Mouse (Mus musculus) liver, embryonic 15.5 days (tissue): ENCODE results near the gene Mxd1. TPM values are rescaled to one million over a fixed set of nuclear protein-coding genes. Genes with fewer than 3 reads are reported as not detected.

Source experiments
- ATAC-seq: fragments of 200-750 bp; cut with Nextera tagmentation; 2 replicates; pipeline ENCODE4 v1.8.0; 2017; ENCODE audit warnings: moderate number of reproducible peaks, mild to moderate bottlenecking, moderate library complexity; ENCODE audit not compliant: insufficient read depth
- H3K27ac ChIP-seq: fragments of 300-500 bp; sonication (generic); replicated peaks from 2 replicates; pipeline ENCODE4 v1.5.1; 2015; ENCODE audit warnings: mild to moderate bottlenecking, inconsistent platforms
- H3K27me3 ChIP-seq: fragments of 300-500 bp; sonication (generic); 2 replicates; pipeline ENCODE4 v1.6.1; 2015; ENCODE audit warnings: mild to moderate bottlenecking, inconsistent platforms
- H3K36me3 ChIP-seq: fragments of 300-500 bp; sonication (generic); replicated peaks from 2 replicates; pipeline ENCODE4 v1.6.1; 2015; ENCODE audit warnings: moderate library complexity, mild to moderate bottlenecking, inconsistent platforms
- H3K4me1 ChIP-seq: fragments of 300-500 bp; sonication (generic); replicated peaks from 2 replicates; pipeline ENCODE4 v1.6.1; 2015; ENCODE audit warnings: inconsistent platforms
- H3K4me2 ChIP-seq: fragments of 300-500 bp; sonication (generic); 2 replicates; pipeline ENCODE4 v1.6.1; 2015; ENCODE audit warnings: moderate library complexity, mild to moderate bottlenecking, inconsistent platforms
- H3K4me3 ChIP-seq: fragments of 300-500 bp; sonication (generic); replicated peaks from 2 replicates; pipeline ENCODE4 v1.5.1; 2015; ENCODE audit warnings: mild to moderate bottlenecking, inconsistent platforms
- H3K9ac ChIP-seq: fragments of 300-500 bp; sonication (generic); 2 replicates; pipeline ENCODE4 v1.6.1; 2015; ENCODE audit warnings: moderate library complexity, mild to moderate bottlenecking, inconsistent platforms
- H3K9me3 ChIP-seq: fragments of 300-500 bp; sonication (generic); replicated peaks from 2 replicates; pipeline ENCODE4 v1.6.1; 2016; ENCODE audit warnings: inconsistent platforms
- WGBS: fragments of 180-500 bp; shearing (Covaris S2); methylation state at CpG from one replicate; pipeline ENCODE4 v1.1.7; 2015; ENCODE audit warnings: mixed read lengths; ENCODE audit not compliant: insufficient replicate concordance; 5-methylcytosine and 5-hydroxymethylcytosine counted together
- polyA plus RNA-seq: library from polyadenylated mRNA; unstranded; fragments of >200 nt; fragmentation: Nextera tagmentation; extraction: Ambion mirVana; gene quantifications from 2 replicates; pipeline ENCODE4 v1.2.1, GENCODE M21; 2015

Gene Mxd1
- polyA plus RNA-seq, 1 experiment from 2014 or later, result 48.8 TPM

DNA sequence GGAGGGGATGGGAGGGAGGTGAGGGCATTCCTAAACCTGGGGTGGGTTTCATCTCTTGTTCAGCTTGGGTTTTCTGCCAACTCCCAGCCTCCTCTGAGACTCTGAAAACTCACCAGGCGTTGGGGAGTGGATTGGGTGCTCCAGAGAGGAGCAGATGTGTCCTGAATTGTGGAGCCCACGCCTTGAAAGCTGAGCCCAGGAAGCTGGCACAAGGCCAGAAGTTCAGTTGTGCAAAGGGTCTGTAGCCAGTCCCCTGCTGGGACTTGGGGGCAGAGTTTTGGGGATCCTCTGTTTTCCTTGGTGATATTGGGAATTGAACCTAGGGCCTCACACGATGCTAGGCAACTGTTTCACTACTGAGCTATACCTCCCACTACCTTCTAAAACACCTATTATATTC, 38.8 kb downstream of the Mxd1 start:
- no peaks in the 10 kb centered on the region for H3K9me3 ChIP-seq
- ATAC-seq, result no peak
- H3K9ac ChIP-seq, result no peak overlapping the region
- no peak overlapping the region for H3K4me3 ChIP-seq
- no peaks in the 10 kb centered on the region for H3K36me3 ChIP-seq
- peaks cover 17% of the 10 kb centered on the region for H3K4me1 ChIP-seq
- H3K27me3 ChIP-seq, result peaks cover 16% of the 10 kb centered on the region; the same call in 1 of the 2 replicates
- WGBS, result 64% methylated on average over 3 of the region's 3 CpGs
- no peak overlapping the region for H3K4me2 ChIP-seq
- 0 out of 2 replicates have a peak overlapping the region, but pooled peaks have one; percentile 14 for H3K27ac ChIP-seq

DNA sequence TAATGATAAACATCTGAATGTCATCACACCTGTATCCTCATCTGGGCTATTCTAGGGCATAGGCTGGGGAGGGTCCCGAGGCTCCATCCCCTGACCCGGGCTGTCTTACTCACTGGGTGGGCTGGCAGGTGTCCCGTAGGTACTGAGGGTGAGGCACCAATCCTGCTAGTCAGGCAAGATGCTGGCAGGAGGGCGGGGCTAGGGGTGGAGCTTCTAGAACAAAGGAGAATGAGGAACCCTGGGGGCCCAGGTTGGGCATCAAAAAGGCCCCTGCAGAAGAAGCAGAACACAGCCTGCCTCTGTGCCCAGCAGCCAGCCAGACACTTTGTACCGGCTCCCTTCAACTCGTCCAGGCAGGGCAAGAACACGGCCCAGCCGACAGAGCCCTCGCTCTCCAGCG, 41.0 kb downstream of the Mxd1 start, which contains the start of gene Asprv1:
TSS of gene Asprv1 (plus strand) at position 219 of the 400 bp plus-strand sequence.
- Histone ChIP-seq H3K9me3 (no peaks in the 10 kb centered on the region), H3K4me1 (peaks cover 9% of the 10 kb centered on the region), H3K4me3 (no peak within 1 kb of the TSS), H3K4me2 (no peak within 1 kb of the TSS), H3K27me3 (peaks cover 33% of the 10 kb centered on the region), H3K27ac (no peak within 1 kb of the TSS), H3K36me3 (no peaks in the 10 kb centered on the region), H3K9ac (no peak within 1 kb of the TSS)
- WGBS, result 58% methylated on average over 10 of the region's 10 CpGs
- no peak for ATAC-seq

DNA sequence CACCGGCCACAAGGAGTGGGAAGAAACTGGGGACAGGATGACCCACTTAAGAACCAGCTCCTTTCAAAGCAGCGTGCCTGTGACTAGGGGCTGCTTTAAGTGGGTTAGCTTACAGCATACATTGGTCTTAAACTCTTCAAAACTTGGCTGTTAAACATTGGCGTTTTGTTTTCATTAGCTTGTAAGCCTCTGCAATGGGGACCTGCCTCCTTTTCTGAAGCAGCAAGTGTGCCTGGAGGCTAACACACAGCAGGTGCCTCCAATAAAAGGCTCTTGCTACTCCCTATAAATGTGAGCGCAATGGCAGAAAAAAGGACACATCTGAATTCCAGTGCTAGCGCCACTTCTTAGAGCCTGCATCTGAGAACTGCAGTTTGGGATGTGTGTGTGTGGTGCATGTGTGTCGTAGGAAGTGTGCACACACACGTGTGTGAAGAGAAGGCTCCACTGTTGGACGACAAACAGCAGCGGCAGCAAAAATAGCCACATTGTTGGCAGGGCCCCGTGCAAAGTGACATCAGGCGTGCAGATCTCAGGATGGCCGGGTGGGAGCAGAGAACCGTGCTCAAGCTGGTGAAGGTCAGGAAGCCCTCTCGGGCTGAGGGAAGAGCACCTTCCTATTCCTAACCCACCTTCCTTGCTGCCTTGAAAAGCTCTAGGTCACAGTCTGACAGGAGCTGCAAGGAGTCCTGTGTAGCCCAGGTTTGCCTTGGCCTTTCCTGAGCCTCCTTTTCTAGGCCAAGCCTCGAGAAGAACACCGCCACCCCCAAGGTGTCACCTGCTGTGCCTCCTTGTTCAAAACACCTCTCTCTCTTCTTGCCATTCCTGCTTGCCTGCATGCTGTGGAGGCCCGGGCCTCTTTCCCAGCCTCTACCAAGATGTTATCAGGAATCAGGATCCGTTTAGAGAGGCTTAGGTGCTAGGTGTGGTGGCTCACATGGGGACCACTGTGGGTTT, 44.6 kb downstream of the Mxd1 start:
- ATAC-seq, result no peak
- no peak overlapping the region for H3K4me2 ChIP-seq
- H3K9ac ChIP-seq, result no peak overlapping the region
- H3K9me3 ChIP-seq, result no peaks in the 10 kb centered on the region
- 62% methylated on average over 18 of the region's 18 CpGs for WGBS
- H3K4me3 ChIP-seq, result no peak overlapping the region
- H3K4me1 ChIP-seq, result no peaks in the 10 kb centered on the region
- H3K27me3 ChIP-seq, result peaks cover 63% of the 10 kb centered on the region
- H3K27ac ChIP-seq, result no peak overlapping the region
- no peaks in the 10 kb centered on the region for H3K36me3 ChIP-seq

DNA sequence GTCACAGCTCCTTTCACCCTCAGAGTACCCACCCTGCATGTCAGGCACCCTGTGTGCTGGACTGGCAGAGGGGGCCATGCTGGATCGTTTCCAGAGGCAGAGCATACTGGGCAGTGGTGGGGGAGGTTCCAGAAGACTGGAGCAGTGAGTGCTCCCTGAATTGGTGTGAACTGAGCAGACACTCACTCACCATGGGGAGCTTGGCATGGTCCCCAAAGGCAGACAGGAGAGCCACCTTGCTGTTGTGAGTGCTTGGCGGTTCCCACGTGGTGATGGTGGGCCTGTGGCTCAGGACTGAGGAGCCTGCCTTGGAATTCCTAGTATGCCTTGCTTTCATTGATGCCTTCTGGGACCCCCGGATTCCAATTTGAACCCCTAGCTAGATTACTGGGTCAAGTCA, 45.8 kb downstream of the Mxd1 start:
- H3K4me2 ChIP-seq, result no peak overlapping the region
- no peaks in the 10 kb centered on the region for H3K9me3 ChIP-seq
- no peaks in the 10 kb centered on the region for H3K36me3 ChIP-seq
- no peak overlapping the region for H3K4me3 ChIP-seq
- no peaks in the 10 kb centered on the region for H3K4me1 ChIP-seq
- ATAC-seq, result no peak
- no peak overlapping the region for H3K27ac ChIP-seq
- peaks cover 64% of the 10 kb centered on the region for H3K27me3 ChIP-seq
- 74% methylated on average over 4 of the region's 4 CpGs for WGBS
- no peak overlapping the region for H3K9ac ChIP-seq

DNA sequence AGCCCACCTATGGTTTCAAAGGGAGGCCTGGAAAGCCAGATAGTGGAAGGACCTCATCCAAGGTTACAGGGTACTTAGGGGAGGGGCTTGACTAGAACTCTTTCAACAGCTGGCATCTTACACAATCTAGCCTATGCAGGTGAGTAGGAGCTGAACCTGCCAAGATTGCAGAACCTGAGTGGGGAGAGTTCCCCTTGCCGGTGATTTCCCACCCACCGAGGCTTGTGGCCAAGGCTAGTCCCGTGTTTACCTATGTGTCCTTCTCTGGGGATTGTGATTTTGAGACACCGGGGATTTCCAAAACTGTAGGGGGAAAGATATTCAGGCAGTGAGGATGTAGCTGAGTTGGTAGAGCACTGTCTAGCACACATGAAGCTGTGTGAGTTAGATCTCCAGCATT, 53.7 kb downstream of the Mxd1 start:
- no peak overlapping the region for H3K9ac ChIP-seq
- ATAC-seq, result no peak
- peaks cover 33% of the 10 kb centered on the region for H3K27me3 ChIP-seq
- no peaks in the 10 kb centered on the region for H3K9me3 ChIP-seq
- no peak overlapping the region for H3K4me3 ChIP-seq
- no peak overlapping the region for H3K4me2 ChIP-seq
- WGBS, result 57% methylated on average over 4 of the region's 4 CpGs
- H3K36me3 ChIP-seq, result no peaks in the 10 kb centered on the region
- no peak overlapping the region for H3K27ac ChIP-seq
- H3K4me1 ChIP-seq, result no peaks in the 10 kb centered on the region

DNA sequence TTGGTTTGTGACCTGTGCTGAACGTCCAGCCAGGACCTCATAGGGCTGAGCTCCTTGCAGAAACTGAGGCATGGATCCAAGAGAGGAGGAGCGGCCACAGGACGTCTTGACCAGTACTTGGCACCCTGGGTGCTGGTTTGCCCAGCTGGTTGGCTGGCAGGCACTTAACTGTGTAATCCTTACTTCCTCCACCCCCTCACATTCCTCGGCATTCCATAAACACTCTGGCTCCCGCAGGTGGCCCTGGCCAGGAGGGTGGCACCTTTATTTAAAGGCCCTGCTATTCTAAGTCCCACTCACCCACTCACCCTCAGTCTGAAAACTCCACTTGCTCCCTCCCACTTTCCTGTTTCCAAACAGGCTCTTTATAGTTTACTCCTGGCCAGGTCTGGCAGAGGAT, 58.2 kb downstream of the Mxd1 start:
- Histone ChIP-seq H3K4me1 (peaks cover 9% of the 10 kb centered on the region; the same call in 1 of the 2 replicates), H3K9me3 (no peaks in the 10 kb centered on the region), H3K4me3 (no peak overlapping the region), H3K27ac (no peak overlapping the region), H3K36me3 (no peaks in the 10 kb centered on the region), H3K27me3 (0 out of 2 replicates have a peak, but pooled peaks cover 6% of the 10 kb centered on the region), H3K4me2 (no peak overlapping the region), H3K9ac (no peak overlapping the region)
- WGBS, result 66% methylated on average over 5 of the region's 5 CpGs
- ATAC-seq, result no peak

DNA sequence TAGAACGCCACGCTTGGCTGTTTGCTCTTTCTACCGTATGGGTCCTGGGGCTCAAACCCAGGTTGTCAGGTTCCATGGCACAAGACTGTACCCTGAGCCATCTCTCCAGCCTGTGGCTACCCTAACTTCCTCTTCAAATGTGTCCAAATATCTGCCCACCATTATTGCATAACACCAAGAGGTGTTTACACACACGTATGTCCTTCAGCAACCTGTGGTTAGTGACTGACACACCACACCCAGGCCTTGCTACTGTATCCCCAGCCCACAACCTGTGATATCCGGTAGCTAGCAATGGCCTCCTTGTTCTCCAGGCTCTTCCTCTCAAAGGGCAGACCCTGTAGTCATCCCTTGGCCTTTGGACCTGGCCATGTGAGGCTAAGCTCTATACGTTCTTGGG, 59.7 kb downstream of the Mxd1 start:
- Histone ChIP-seq H3K9me3 (no peaks in the 10 kb centered on the region), H3K4me1 (peaks cover 9% of the 10 kb centered on the region; the same call in 1 of the 2 replicates), H3K9ac (no peak overlapping the region), H3K27ac (no peak overlapping the region), H3K4me3 (no peak overlapping the region), H3K4me2 (no peak overlapping the region), H3K27me3 (no peaks in the 10 kb centered on the region), H3K36me3 (no peaks in the 10 kb centered on the region)
- WGBS, result 56% methylated on average over 6 of the region's 6 CpGs
- peak; percentile 24; the same call in 1 of the 2 replicates for ATAC-seq

DNA sequence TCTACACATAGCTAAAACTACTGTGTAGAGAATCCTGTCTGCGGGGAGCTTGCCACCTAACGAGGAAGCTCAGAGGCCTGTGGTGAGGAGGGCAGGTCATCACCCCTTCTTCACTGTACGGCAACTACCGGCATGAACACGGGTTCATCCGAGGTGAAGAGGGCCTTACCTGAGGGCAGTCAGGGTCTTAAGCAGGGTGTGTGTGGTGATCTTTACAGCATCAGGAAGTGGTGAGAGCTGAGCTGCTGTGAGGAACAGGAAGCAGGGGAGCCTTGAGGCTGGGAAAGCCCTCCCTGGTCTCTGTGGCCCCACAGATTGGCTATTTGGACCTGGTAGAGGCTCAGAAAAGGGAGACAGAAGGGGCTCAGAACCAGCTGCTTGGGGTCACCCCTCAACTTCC, 61.5 kb downstream of the Mxd1 start:
- Histone ChIP-seq H3K27me3 (no peaks in the 10 kb centered on the region), H3K9me3 (no peaks in the 10 kb centered on the region), H3K9ac (no peak overlapping the region), H3K4me2 (no peak overlapping the region), H3K4me3 (no peak overlapping the region), H3K36me3 (no peaks in the 10 kb centered on the region), H3K4me1 (peaks cover 10% of the 10 kb centered on the region; the same call in 1 of the 2 replicates), H3K27ac (0 out of 2 replicates have a peak overlapping the region, but pooled peaks have one; percentile 21)
- 41% methylated on average over 6 of the region's 6 CpGs for WGBS
- ATAC-seq, result no peak

DNA sequence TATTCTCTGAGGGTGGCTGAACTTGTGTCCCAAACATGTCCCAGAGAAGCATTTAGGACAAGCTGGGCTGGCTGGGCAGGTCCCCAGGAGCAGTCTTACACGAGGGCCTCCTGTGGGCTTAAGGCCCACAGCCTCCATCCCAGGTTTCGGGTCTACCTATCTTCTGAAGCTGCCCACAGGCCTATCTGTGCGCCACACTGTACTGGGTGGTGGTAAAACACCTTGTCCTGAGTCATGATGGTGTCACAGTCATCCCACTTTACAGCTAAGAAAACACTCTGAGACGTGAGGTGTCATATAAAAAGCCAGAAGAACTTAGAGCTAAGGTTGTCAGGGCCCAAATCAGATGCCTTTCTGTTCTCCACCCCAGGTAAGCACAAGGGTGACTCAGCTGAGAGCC, 62.7 kb downstream of the Mxd1 start:
- Histone ChIP-seq H3K4me3 (no peak overlapping the region), H3K27me3 (no peaks in the 10 kb centered on the region), H3K27ac (0 out of 2 replicates have a peak overlapping the region, but pooled peaks have one; percentile 2), H3K9ac (no peak overlapping the region), H3K4me1 (peaks cover 17% of the 10 kb centered on the region; the same call in 1 of the 2 replicates), H3K9me3 (no peaks in the 10 kb centered on the region), H3K4me2 (no peak overlapping the region), H3K36me3 (no peaks in the 10 kb centered on the region)
- peak; percentile 36; the same call in 1 of the 2 replicates for ATAC-seq
- 55% methylated on average over 4 of the region's 4 CpGs for WGBS

DNA sequence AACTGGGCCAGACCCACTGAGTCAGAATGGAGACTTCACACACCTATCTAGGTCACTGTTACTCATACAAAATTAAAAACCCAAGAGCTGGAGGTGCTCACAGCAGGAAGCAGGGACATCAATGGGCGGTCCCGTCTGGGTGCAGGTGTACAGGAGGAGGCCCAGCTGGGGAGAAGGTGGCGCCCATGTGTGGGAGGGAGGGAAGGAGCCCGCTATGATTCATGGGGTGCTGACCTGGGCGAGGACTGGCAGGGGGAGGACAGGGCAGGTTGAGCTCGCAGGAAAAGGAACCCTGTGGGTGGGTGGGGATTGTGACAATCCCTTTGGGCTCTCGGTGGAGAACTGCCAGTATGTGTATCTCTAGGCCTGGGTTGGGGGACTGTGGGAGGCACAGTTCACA, 63.7 kb downstream of the Mxd1 start:
- 54% methylated on average over 7 of the region's 7 CpGs for WGBS
- ATAC-seq, result no peak

DNA sequence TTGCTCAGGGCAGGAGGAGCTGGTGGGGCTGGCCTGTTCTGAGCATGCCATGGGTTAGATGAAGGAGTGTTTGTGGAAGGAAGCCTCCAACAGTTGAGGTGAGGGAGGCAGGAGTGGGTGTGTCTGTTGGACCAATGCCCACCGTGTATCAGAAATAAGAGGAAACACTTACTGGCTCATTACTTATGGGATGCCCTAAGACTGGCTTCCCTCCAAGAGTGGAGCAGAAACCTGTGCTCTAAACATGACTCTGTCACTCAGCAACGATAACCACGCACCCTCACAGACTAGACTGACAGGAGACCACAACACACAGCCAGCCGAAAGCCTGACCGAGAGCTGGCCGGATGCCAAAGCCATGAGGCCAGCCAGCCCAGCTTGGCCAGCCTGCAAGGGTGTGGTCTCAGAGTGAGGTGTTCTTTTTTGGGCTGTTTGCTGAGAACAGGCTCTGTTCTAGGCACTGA, 69.0 kb downstream of the Mxd1 start:
- WGBS, result 6% methylated on average over 6 of the region's 6 CpGs
- Histone ChIP-seq H3K9ac (peak overlapping the region; percentile 59), H3K4me1 (peaks cover 46% of the 10 kb centered on the region), H3K36me3 (no peaks in the 10 kb centered on the region), H3K27me3 (peaks cover 14% of the 10 kb centered on the region; the same call in 1 of the 2 replicates), H3K27ac (peak overlapping the region; percentile 91), H3K9me3 (no peaks in the 10 kb centered on the region), H3K4me3 (0 out of 2 replicates have a peak overlapping the region, but pooled peaks have one; percentile 3), H3K4me2 (peak overlapping the region; percentile 58)
- peak; percentile 79 for ATAC-seq

More for the DNA sequence above, 63.7 kb downstream of the Mxd1 start:
- Histone ChIP-seq H3K27me3 (no peaks in the 10 kb centered on the region), H3K27ac (no peak overlapping the region), H3K9me3 (no peaks in the 10 kb centered on the region), H3K4me1 (peaks cover 26% of the 10 kb centered on the region), H3K9ac (no peak overlapping the region), H3K4me3 (no peak overlapping the region), H3K4me2 (no peak overlapping the region), H3K36me3 (no peaks in the 10 kb centered on the region)
